8 mouse cellular contexts compared by ENCODE assay signal in genomic region chr11:103267346-103268219, GRCm38 (mm10). TPM values are rescaled to one million over a fixed set of nuclear protein-coding genes. Genes with fewer than 3 reads are reported as not detected.
DNase-seq lines count a peak whose midpoint lies in the region; ATAC-seq lines count a peak whose summit lies in the region.

TSS of gene Map3k14 (minus strand) at chr11:103267472.

- H3K9me3 ChIP-seq in forebrain, embryonic 14.5 days (replicated peaks; ENCODE audit: control insufficient read depth, low read length), result no peaks in the 10 kb centered on the region
- no peaks in the 10 kb centered on the region for H3K9me3 ChIP-seq in neural tube, embryonic 15.5 days (replicated peaks)

- no peaks in the 10 kb centered on the region for H3K27me3 ChIP-seq in forebrain, embryonic 14.5 days (replicated peaks; ENCODE audit: control insufficient read depth, insufficient read depth, low read length)
- H3K27me3 ChIP-seq in neural tube, embryonic 15.5 days (replicated peaks), result no peaks in the 10 kb centered on the region

- 1% methylated on average over 55 of the region's 55 CpGs for WGBS in forebrain, embryonic 14.5 days
- WGBS in neural tube, embryonic 15.5 days, result under 1% methylated on average over 54 of the region's 55 CpGs

- ATAC-seq in forebrain, embryonic 14.5 days, result peak; percentile 98
- ATAC-seq in neural tube, embryonic 15.5 days (ENCODE audit: low FRiP score), result peak; percentile 98

- peak within 1 kb of the TSS; percentile 88 for H3K27ac ChIP-seq in forebrain, embryonic 14.5 days (ENCODE audit: low read depth, low read length)
- H3K27ac ChIP-seq in neural tube, embryonic 15.5 days (replicated peaks), result peak within 1 kb of the TSS; percentile 89

- DNase-seq in ES-CJ7 (ENCODE audit: low read depth, low spot score), result peak; percentile 99
- DNase-seq in cerebellum, adult 11 months, result peak; percentile 99
- peak; percentile 99 for DNase-seq in forebrain, embryonic 14.5 days (ENCODE audit: low spot score)
- DNase-seq in heart, postnatal 14 days, result peak; percentile 99 to 100
- peak; percentile 99 for DNase-seq in layer of hippocampus, adult 11-12 months (ENCODE audit: low spot score)
- DNase-seq in lung, adult 18-20 months, result peak; percentile 100
- DNase-seq in testis, postnatal 14 days (ENCODE audit: low spot score), result peak; percentile 99

- intact Hi-C loops in heart, postnatal 14 days (cut with DNase I), result no loop called here

- no peaks in the 10 kb centered on the region for H3K36me3 ChIP-seq in forebrain, embryonic 14.5 days (ENCODE audit: control insufficient read depth, insufficient read depth, low read length)
- H3K36me3 ChIP-seq in neural tube, embryonic 15.5 days, result no peaks in the 10 kb centered on the region

- H3K4me2 ChIP-seq in forebrain, embryonic 14.5 days (ENCODE audit: low read length), result peak within 1 kb of the TSS; percentile 87
- H3K4me2 ChIP-seq in neural tube, embryonic 15.5 days, result peak within 1 kb of the TSS; percentile 82

- peaks cover 32% of the 10 kb centered on the region for H3K4me1 ChIP-seq in forebrain, embryonic 14.5 days (ENCODE audit: control insufficient read depth, insufficient read depth, low read length)
- peaks cover 51% of the 10 kb centered on the region for H3K4me1 ChIP-seq in neural tube, embryonic 15.5 days

- H3K4me3 ChIP-seq in forebrain, embryonic 14.5 days (ENCODE audit: low read depth, low read length), result peak within 1 kb of the TSS; percentile 66
- H3K4me3 ChIP-seq in neural tube, embryonic 15.5 days (replicated peaks), result peak within 1 kb of the TSS; percentile 67

- peak within 1 kb of the TSS; percentile 79 for H3K9ac ChIP-seq in forebrain, embryonic 14.5 days (ENCODE audit: low read length)
- H3K9ac ChIP-seq in neural tube, embryonic 15.5 days (replicated peaks), result peak within 1 kb of the TSS; percentile 75

RNA-seq across cellular contexts. Expression of gene Map3k14, which starts in this region (rescaled TPM):
- 1.7 and 2.7 TPM in 2 replicates for polyA plus RNA-seq in forebrain, embryonic 14.5 days (2014; fragmentation: Nextera tagmentation; extraction: Ambion mirVana)
- 1 to 10 TPM; 3.5 to 4.0 TPM for total RNA-seq in heart, postnatal 14 days (2021)
- 3.8 and 5.7 TPM in 2 replicates for polyA plus RNA-seq in neural tube, embryonic 15.5 days (2015; fragmentation: Nextera tagmentation; extraction: Ambion mirVana)

Comparison
In these comparisons a context has a peak if more than half of its experiments do, and no peak if none do; other contexts are left out.
1. Peak in every context shown above with its lines: DNase-seq, ATAC-seq, H3K4me3 ChIP-seq and H3K27ac ChIP-seq.